Mouse (Mus musculus) heart, embryonic 15.5 days (tissue): ENCODE results near the gene Cped1. TPM values are rescaled to one million over a fixed set of nuclear protein-coding genes. Genes with fewer than 3 reads are reported as not detected.
A peak's percentile ranks its signal among the peaks of the same experiment; 100 is the strongest.
"Not testable (repeated sequence)": the region's sequence is repeated elsewhere in the genome, so short reads cannot be mapped to it uniquely, and the experiment has no call there.

Source experiments
- ATAC-seq: fragments of 200-750 bp; cut with Nextera tagmentation; replicated peaks from 2 replicates; pipeline ENCODE4 v1.8.0; 2017; ENCODE audit warnings: low read depth, moderate TSS enrichment; ENCODE audit not compliant: insufficient number of reproducible peaks, insufficient read depth, low FRiP score
- H3K27ac ChIP-seq: fragments of 300-500 bp; sonication (generic); 2 replicates; pipeline ENCODE4 v1.5.1; 2015; ENCODE audit warnings: mild to moderate bottlenecking, inconsistent platforms
- H3K27me3 ChIP-seq: fragments of 300-500 bp; sonication (generic); 2 replicates; pipeline ENCODE4 v1.6.1; 2015; ENCODE audit warnings: inconsistent platforms
- H3K36me3 ChIP-seq: fragments of 300-500 bp; sonication (generic); 2 replicates; pipeline ENCODE4 v1.6.1; 2015; ENCODE audit warnings: mild to moderate bottlenecking, inconsistent platforms
- H3K4me1 ChIP-seq: fragments of 300-500 bp; sonication (generic); replicated peaks from 2 replicates; pipeline ENCODE4 v1.6.1; 2015; ENCODE audit warnings: inconsistent platforms
- H3K4me2 ChIP-seq: fragments of 300-500 bp; sonication (generic); 2 replicates; pipeline ENCODE4 v1.6.1; 2015; ENCODE audit warnings: inconsistent platforms, mild to moderate bottlenecking, moderate library complexity
- H3K4me3 ChIP-seq: fragments of 300-500 bp; sonication (generic); 2 replicates; pipeline ENCODE4 v1.5.1; 2015; ENCODE audit warnings: mild to moderate bottlenecking, inconsistent platforms
- H3K9ac ChIP-seq: fragments of 300-500 bp; sonication (generic); 2 replicates; pipeline ENCODE4 v1.6.1; 2015; ENCODE audit warnings: mild to moderate bottlenecking, inconsistent platforms
- H3K9me3 ChIP-seq: fragments of 300-500 bp; sonication (generic); replicated peaks from 2 replicates; pipeline ENCODE4 v1.6.1; 2016; ENCODE audit warnings: inconsistent platforms
- WGBS: fragments of 180-500 bp; shearing (Covaris S2); methylation state at CpG from one replicate; pipeline ENCODE4 v1.1.7; 2015; ENCODE audit warnings: mixed read lengths; 5-methylcytosine and 5-hydroxymethylcytosine counted together
- polyA plus RNA-seq: library from polyadenylated mRNA; unstranded; fragments of >200 nt; fragmentation: Nextera tagmentation; extraction: Ambion mirVana; gene quantifications from 2 replicates; pipeline ENCODE4 v1.2.1, GENCODE M21; 2015

Cped1 gene
- polyA plus RNA-seq, 1 experiment from 2014 or later = 4.7 TPM

GRCm38 (mm10) chr6:22246696-22247095 lies 261.0 kb downstream of the Cped1 start:
- Histone ChIP-seq H3K4me2 (no peak overlapping the region), H3K4me1 (peaks cover 8% of the 10 kb centered on the region; the same call in 1 of the 2 replicates), H3K4me3 (no peak overlapping the region), H3K27me3 (no peaks in the 10 kb centered on the region), H3K36me3 (no peaks in the 10 kb centered on the region), H3K27ac (no peak overlapping the region), H3K9me3 (no peaks in the 10 kb centered on the region), H3K9ac (no peak overlapping the region)
- ATAC-seq = no peak
- WGBS = 78% methylated on average over 2 of the region's 2 CpGs

GRCm38 (mm10) chr6:22258784-22259183 lies 273.1 kb downstream of the Cped1 start:
- Histone ChIP-seq H3K4me3 (no peak overlapping the region), H3K4me2 (no peak overlapping the region), H3K9ac (no peak overlapping the region), H3K36me3 (no peaks in the 10 kb centered on the region), H3K27ac (0 out of 2 replicates have a peak overlapping the region, but pooled peaks have one; percentile 47), H3K9me3 (no peaks in the 10 kb centered on the region), H3K27me3 (no peaks in the 10 kb centered on the region), H3K4me1 (peaks cover 3% of the 10 kb centered on the region; the same call in 1 of the 2 replicates)
- ATAC-seq = 0 out of 2 replicates have a peak, but pooled peaks have one; percentile 18
- 30% methylated on average over 4 of the region's 4 CpGs for WGBS

- Histone ChIP-seq H3K27ac (no peak overlapping the region), H3K4me3 (no peak overlapping the region), H3K4me1 (peaks cover 3% of the 10 kb centered on the region; the same call in 1 of the 2 replicates), H3K9me3 (no peaks in the 10 kb centered on the region), H3K4me2 (no peak overlapping the region), H3K27me3 (no peaks in the 10 kb centered on the region), H3K9ac (no peak overlapping the region), H3K36me3 (no peaks in the 10 kb centered on the region)
- ATAC-seq = no peak
- 56% methylated on average over 4 of the region's 4 CpGs for WGBS
Measured at GRCm38 (mm10) chr6:22262519-22262918, 276.8 kb downstream of the Cped1 start.

GRCm38 (mm10) chr6:22264094-22264493 lies 278.4 kb downstream of the Cped1 start:
- H3K27ac ChIP-seq, H3K9ac ChIP-seq, H3K27me3 ChIP-seq, H3K4me3 ChIP-seq, H3K4me1 ChIP-seq, H3K36me3 ChIP-seq, ATAC-seq, H3K9me3 ChIP-seq, H3K4me2 ChIP-seq: not testable (repeated sequence)
- WGBS = 81% methylated on average over 8 of the region's 8 CpGs

GRCm38 (mm10) chr6:22266018-22266417 lies 280.3 kb downstream of the Cped1 start:
- no peak overlapping the region for H3K9ac ChIP-seq
- no peak overlapping the region for H3K4me2 ChIP-seq
- no peaks in the 10 kb centered on the region for H3K27me3 ChIP-seq
- H3K4me1 ChIP-seq = peaks cover 4% of the 10 kb centered on the region; the same call in 1 of the 2 replicates
- no peak for ATAC-seq
- no peaks in the 10 kb centered on the region for H3K36me3 ChIP-seq
- H3K27ac ChIP-seq = no peak overlapping the region
- no peaks in the 10 kb centered on the region for H3K9me3 ChIP-seq
- H3K4me3 ChIP-seq = no peak overlapping the region
- 79% methylated on average over 4 of the region's 4 CpGs for WGBS

- Histone ChIP-seq H3K27me3 (no peaks in the 10 kb centered on the region), H3K4me1 (0 out of 2 replicates have a peak, but pooled peaks cover 2% of the 10 kb centered on the region)
- ATAC-seq = no peak
Measured at GRCm38 (mm10) chr6:22267807-22268667, 282.3 kb downstream of the Cped1 start.

GRCm38 (mm10) chr6:22268677-22269076 lies 283.0 kb downstream of the Cped1 start:
- Histone ChIP-seq H3K9ac (no peak overlapping the region), H3K27me3 (no peaks in the 10 kb centered on the region), H3K4me2 (no peak overlapping the region), H3K4me1 (0 out of 2 replicates have a peak, but pooled peaks cover 2% of the 10 kb centered on the region), H3K27ac (no peak overlapping the region), H3K36me3 (no peaks in the 10 kb centered on the region), H3K9me3 (no peaks in the 10 kb centered on the region), H3K4me3 (no peak overlapping the region)
- ATAC-seq = no peak

More at GRCm38 (mm10) chr6:22267807-22268667, 282.3 kb downstream of the Cped1 start:
- WGBS = 73% methylated on average over 5 of the region's 5 CpGs
- no peak overlapping the region for H3K9ac ChIP-seq
- no peak overlapping the region for H3K4me2 ChIP-seq
- no peak overlapping the region for H3K27ac ChIP-seq
- H3K36me3 ChIP-seq = no peaks in the 10 kb centered on the region
- no peaks in the 10 kb centered on the region for H3K9me3 ChIP-seq
- H3K4me3 ChIP-seq = no peak overlapping the region

- H3K27me3 ChIP-seq = no peaks in the 10 kb centered on the region
- H3K9ac ChIP-seq = no peak overlapping the region
- H3K9me3 ChIP-seq = no peaks in the 10 kb centered on the region
- H3K4me3 ChIP-seq = no peak overlapping the region
- no peak for ATAC-seq
- WGBS = 45% methylated on average over 8 of the region's 8 CpGs
- H3K27ac ChIP-seq = no peak overlapping the region
- no peaks in the 10 kb centered on the region for H3K36me3 ChIP-seq
- H3K4me2 ChIP-seq = no peak overlapping the region
- H3K4me1 ChIP-seq = 0 out of 2 replicates have a peak, but pooled peaks cover 2% of the 10 kb centered on the region
Measured at GRCm38 (mm10) chr6:22269840-22270521, 284.3 kb downstream of the Cped1 start.

GRCm38 (mm10) chr6:22277941-22278340 lies 292.2 kb downstream of the Cped1 start:
- Histone ChIP-seq H3K4me2 (no peak overlapping the region), H3K4me1 (0 out of 2 replicates have a peak, but pooled peaks cover 5% of the 10 kb centered on the region), H3K4me3 (no peak overlapping the region), H3K36me3 (no peaks in the 10 kb centered on the region), H3K27ac (no peak overlapping the region), H3K9me3 (no peaks in the 10 kb centered on the region), H3K27me3 (no peaks in the 10 kb centered on the region), H3K9ac (no peak overlapping the region)
- ATAC-seq = no peak
- WGBS = 82% methylated on average over 3 of the region's 3 CpGs

- no peak; the same call in 1 of the 2 replicates for ATAC-seq
- H3K9ac ChIP-seq = no peak overlapping the region
- no peaks in the 10 kb centered on the region for H3K36me3 ChIP-seq
- 51% methylated on average over 14 of the region's 14 CpGs for WGBS
- no peak overlapping the region for H3K4me3 ChIP-seq
- 0 out of 2 replicates have a peak, but pooled peaks cover 5% of the 10 kb centered on the region for H3K4me1 ChIP-seq
- H3K27ac ChIP-seq = no peak overlapping the region
- H3K9me3 ChIP-seq = no peaks in the 10 kb centered on the region
- peak overlapping the region; percentile 30 for H3K4me2 ChIP-seq
- no peaks in the 10 kb centered on the region for H3K27me3 ChIP-seq
Measured at GRCm38 (mm10) chr6:22280217-22280861, 294.6 kb downstream of the Cped1 start.

GRCm38 (mm10) chr6:22282405-22282804 lies 296.7 kb downstream of the Cped1 start:
- 80% methylated on average over 4 of the region's 4 CpGs for WGBS
- H3K4me2 ChIP-seq = no peak overlapping the region
- H3K36me3 ChIP-seq = no peaks in the 10 kb centered on the region
- H3K4me3 ChIP-seq = no peak overlapping the region
- no peak overlapping the region for H3K9ac ChIP-seq
- ATAC-seq = no peak
- H3K27ac ChIP-seq = no peak overlapping the region
- 0 out of 2 replicates have a peak, but pooled peaks cover 5% of the 10 kb centered on the region for H3K4me1 ChIP-seq
- H3K27me3 ChIP-seq = peaks cover 14% of the 10 kb centered on the region; the same call in 1 of the 2 replicates
- no peaks in the 10 kb centered on the region for H3K9me3 ChIP-seq
